Mouse (Mus musculus): Measurements from ENCODE around the gene Crmp1.

DNA sequence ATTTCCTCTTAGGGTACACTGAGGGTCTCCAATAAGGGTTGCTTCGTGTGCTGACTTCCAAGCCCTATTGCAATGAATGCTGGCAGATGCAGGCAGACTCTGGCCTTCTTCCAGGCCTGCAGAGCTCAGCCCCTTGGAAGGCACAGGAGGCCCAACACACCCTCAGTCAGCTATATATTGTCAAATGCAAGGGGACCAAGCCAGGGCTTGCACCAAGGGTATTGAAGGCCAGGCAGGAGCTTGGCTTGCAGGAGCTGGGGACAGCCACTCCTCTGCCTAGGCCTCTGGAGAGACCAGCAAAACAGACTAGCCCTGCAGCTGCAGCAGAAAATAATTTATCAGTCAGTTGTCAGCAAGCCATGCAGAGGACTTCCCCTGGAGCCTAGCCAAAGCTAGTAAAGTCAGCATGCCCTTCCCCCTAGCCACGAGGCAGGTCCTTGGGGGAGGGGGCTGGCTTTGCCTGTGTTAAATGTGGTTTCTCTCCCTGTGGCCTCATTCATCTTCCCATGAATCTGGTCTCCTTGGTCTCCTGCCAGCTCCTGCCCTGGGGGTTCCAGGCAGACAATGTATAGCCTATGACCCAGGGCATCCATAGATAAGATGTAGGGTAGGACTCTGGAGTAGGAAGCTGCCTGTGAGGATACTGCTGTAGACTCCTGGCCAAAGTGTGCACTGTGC, 43.6 kb upstream of the Crmp1 start:
- TF ChIP-seq CTCF (IDR thresholded peaks at IDR 0.05; ENCODE audit: control insufficient read depth, insufficient read depth, insufficient read length) (no peak), USF1 (IDR thresholded peaks at IDR 0.05; ENCODE audit: low read depth) (no peak), MYOG (IDR thresholded peaks at IDR 0.05; ENCODE audit: control insufficient read depth, extremely low read depth, insufficient read length) (no peak), MYOD1 (IDR thresholded peaks at IDR 0.05; ENCODE audit: control insufficient read depth, insufficient read length, low read depth) (no peak), CEBPB (IDR thresholded peaks at IDR 0.05; ENCODE audit: low read depth) (no peak), FOSL1 (IDR thresholded peaks at IDR 0.05; ENCODE audit: insufficient read depth, low read length, poor library complexity, severe bottlenecking) (no peak)
